Mouse (Mus musculus) G1E (cell line): ENCODE measurements around the gene Trmo. TPM values are rescaled to one million over a fixed set of nuclear protein-coding genes. Genes with fewer than 3 reads are reported as not detected.

Experiments
- ATAC-seq: 2 replicates; pipeline ENCODE4 v1.8.0; 2016; ENCODE audit warnings: mild to moderate bottlenecking; ENCODE audit not compliant: insufficient number of reproducible peaks, poor library complexity, low FRiP score, severe bottlenecking; ENCODE audit errors: extremely low read depth
- DNase-seq: peaks from one replicate; pipeline ENCODE4 v3.0.0; 2012; ENCODE audit warnings: low spot score
- H3K27me3 ChIP-seq: 2 replicates; pipeline ENCODE4 v1.6.1; 2012; ENCODE audit warnings: mild to moderate bottlenecking, low read length, inconsistent platforms; ENCODE audit not compliant: insufficient read depth
- H3K36me3 ChIP-seq: replicated peaks from 2 replicates; pipeline ENCODE3; 2012; ENCODE audit warnings: mild to moderate bottlenecking, inconsistent platforms
- H3K4me1 ChIP-seq: 2 replicates; pipeline ENCODE4 v1.6.1; 2012; ENCODE audit warnings: low read depth, low read length, inconsistent platforms, mixed read lengths; ENCODE audit not compliant: insufficient read depth
- H3K4me3 ChIP-seq: 2 replicates; pipeline ENCODE4 v1.5.1; 2012; ENCODE audit warnings: low read depth, mild to moderate bottlenecking, inconsistent platforms, low read length, moderate library complexity, mixed read lengths
- H3K9me3 ChIP-seq: replicated peaks from 2 replicates; pipeline ENCODE4 v1.6.1; 2012; ENCODE audit warnings: inconsistent platforms
- CTCF ChIP-seq: IDR thresholded peaks from 2 replicates; pipeline ENCODE4 v1.5.1; 2012; ENCODE audit warnings: low read depth, low read length, inconsistent platforms, mixed read lengths
- GATA1 ChIP-seq: IDR thresholded peaks from 2 replicates; pipeline ENCODE4 v1.6.1; 2012; ENCODE audit warnings: borderline replicate concordance, low read length, inconsistent platforms, mixed read lengths
- GATA2 ChIP-seq: IDR thresholded peaks from 2 replicates; pipeline ENCODE4 v1.6.1; 2012; ENCODE audit warnings: low read depth, low read length, inconsistent platforms, borderline replicate concordance
- POLR2AphosphoS5 ChIP-seq: IDR thresholded peaks from 2 replicates; pipeline ENCODE4 v1.6.1; 2012; ENCODE audit warnings: low read depth, low read length, inconsistent platforms; ENCODE audit not compliant: insufficient replicate concordance
- TAL1 ChIP-seq: conservative IDR thresholded peaks from 2 replicates; pipeline ENCODE4 v1.6.1; 2012; ENCODE audit warnings: low read depth, low read length, inconsistent platforms, mixed read lengths
- polyA plus RNA-seq: library from polyadenylated mRNA; stranded (reverse); fragments of >175 nt; gene quantifications from 2 replicates; pipeline ENCODE4 v1.2.3, GENCODE M21; 2012
- total RNA-seq, 2 experiments: library from RNA; stranded (forward) in 1 of 2; stranded (reverse) in 1 of 2; fragments of 200-1000 nt in 1 of 2; fragments of >200 nt in 1 of 2; fragmentation: Nextera tagmentation in 1 of 2; gene quantifications; 2 replicates each; pipeline ENCODE4 v1.2.3; 2014 to 2017

Trmo gene
- total and polyA plus RNA-seq, 3 experiments: 4.2 to 20.4 (median 12.9) TPM

- no peak for ATAC-seq
- Histone ChIP-seq H3K4me1 (no peaks in the 10 kb centered on the region), H3K4me3 (no peak overlapping the region; the same call in 1 of the 2 replicates), H3K27me3 (peaks cover 12% of the 10 kb centered on the region; the same call in 1 of the 2 replicates), H3K36me3 (no peaks in the 10 kb centered on the region), H3K9me3 (peaks cover 29% of the 10 kb centered on the region)
- no peak for DNase-seq
- TF ChIP-seq TAL1 (no peak), POLR2AphosphoS5 (no peak), CTCF (no peak), GATA2 (no peak), GATA1 (no peak)
Observed at GRCm38 (mm10) chr4:46344288-46344687, 44.9 kb downstream of the Trmo start.

DNA sequence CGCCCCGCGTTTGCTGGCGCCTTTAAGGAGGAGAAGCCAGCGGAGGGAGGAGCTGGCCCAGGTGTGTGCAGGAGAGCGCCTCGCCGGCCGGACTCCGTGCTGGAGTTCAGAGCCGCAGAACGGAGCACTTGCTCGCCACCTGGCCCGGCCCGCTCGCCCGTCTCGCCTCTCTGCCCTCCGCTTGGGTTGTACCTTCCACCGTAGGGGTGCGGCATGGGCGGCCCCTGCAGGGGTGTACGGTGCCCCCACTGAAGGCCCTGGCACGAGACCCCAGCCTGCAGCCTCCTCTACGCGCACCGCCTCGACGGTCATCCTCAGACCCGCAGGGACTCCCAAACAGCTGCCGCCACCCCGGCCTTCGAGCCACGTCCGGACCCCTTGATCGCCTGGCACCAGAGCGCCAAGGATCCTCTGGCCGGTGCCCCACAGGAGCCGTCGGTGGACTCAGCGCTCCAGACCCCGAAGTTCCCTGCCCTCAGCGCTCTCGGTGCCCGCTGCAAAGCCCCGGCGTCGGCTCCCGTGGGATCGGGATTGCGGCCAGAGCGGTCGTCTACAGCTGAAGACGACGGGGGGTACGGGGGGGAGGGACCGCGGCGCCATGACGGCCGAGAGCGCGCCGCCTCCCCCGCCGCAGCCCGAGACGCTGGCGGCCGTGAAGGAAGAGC, 45.5 kb downstream of the Trmo start, which contains the start of gene Foxe1:
TSS of gene Foxe1 (plus strand) at position 14 of the 665 bp plus-strand sequence.
- Histone ChIP-seq H3K27me3 (peaks cover 10% of the 10 kb centered on the region; the same call in 1 of the 2 replicates), H3K4me3 (no peak within 1 kb of the TSS; the same call in 1 of the 2 replicates), H3K9me3 (peaks cover 29% of the 10 kb centered on the region), H3K4me1 (no peaks in the 10 kb centered on the region), H3K36me3 (no peaks in the 10 kb centered on the region)
- ATAC-seq (no peak), DNase-seq (no peak)
- TF ChIP-seq TAL1 (no peak), CTCF (no peak), POLR2AphosphoS5 (no peak), GATA2 (no peak), GATA1 (no peak)

GRCm38 (mm10) chr4:46342711-46343286, 46.4 kb downstream of the Trmo start:
- DNase-seq: no peak
- Histone ChIP-seq H3K9me3 (peaks cover 29% of the 10 kb centered on the region), H3K4me1 (no peaks in the 10 kb centered on the region), H3K36me3 (no peaks in the 10 kb centered on the region), H3K4me3 (no peak overlapping the region), H3K27me3 (peaks cover 11% of the 10 kb centered on the region)
- TF ChIP-seq CTCF (no peak), GATA1 (no peak), TAL1 (no peak), GATA2 (no peak), POLR2AphosphoS5 (no peak)
- ATAC-seq: no peak

- no peak for DNase-seq
- TF ChIP-seq TAL1 (no peak), GATA2 (no peak), CTCF (no peak), POLR2AphosphoS5 (no peak), GATA1 (no peak)
- ATAC-seq: no peak
- no peak overlapping the region for H3K4me3 ChIP-seq
- no peaks in the 10 kb centered on the region for H3K4me1 ChIP-seq
- no peaks in the 10 kb centered on the region for H3K36me3 ChIP-seq
- peaks cover 29% of the 10 kb centered on the region for H3K9me3 ChIP-seq
- peaks cover 9% of the 10 kb centered on the region for H3K27me3 ChIP-seq
Observed at GRCm38 (mm10) chr4:46341831-46342680, 47.2 kb downstream of the Trmo start.

- H3K27me3 ChIP-seq: peaks cover 9% of the 10 kb centered on the region
- H3K9me3 ChIP-seq: peaks cover 19% of the 10 kb centered on the region
- DNase-seq (no peak), ATAC-seq (no peak)
- no peaks in the 10 kb centered on the region for H3K36me3 ChIP-seq
- TF ChIP-seq POLR2AphosphoS5: no peak
- TF ChIP-seq GATA1: no peak
- no peak for TF ChIP-seq TAL1
- TF ChIP-seq GATA2: no peak
- no peak for TF ChIP-seq CTCF
- no peak overlapping the region for H3K4me3 ChIP-seq
- H3K4me1 ChIP-seq: no peaks in the 10 kb centered on the region
Observed at GRCm38 (mm10) chr4:46339584-46339983, 49.7 kb downstream of the Trmo start.
